Mouse (Mus musculus) lung, adult 10 weeks (tissue): ENCODE results near the gene Phka2. TPM values are rescaled to one million over a fixed set of nuclear protein-coding genes. Genes with fewer than 3 reads are reported as not detected.

Experiments
- polyA plus RNA-seq: library from polyadenylated mRNA; stranded (reverse); fragments of 350-450 nt; fragmentation: Illumina TruSeq; extraction: RNeasy Lipid Tissue Mini Kit (QIAGEN cat#74804); gene quantifications from one replicate; pipeline ENCODE4 v1.2.3, GENCODE M21; 2014; ENCODE audit warnings: low read depth, low replicate concordance; ENCODE audit not compliant: insufficient read depth

The Phka2 gene
- 4.0 TPM for polyA plus RNA-seq

DNA sequence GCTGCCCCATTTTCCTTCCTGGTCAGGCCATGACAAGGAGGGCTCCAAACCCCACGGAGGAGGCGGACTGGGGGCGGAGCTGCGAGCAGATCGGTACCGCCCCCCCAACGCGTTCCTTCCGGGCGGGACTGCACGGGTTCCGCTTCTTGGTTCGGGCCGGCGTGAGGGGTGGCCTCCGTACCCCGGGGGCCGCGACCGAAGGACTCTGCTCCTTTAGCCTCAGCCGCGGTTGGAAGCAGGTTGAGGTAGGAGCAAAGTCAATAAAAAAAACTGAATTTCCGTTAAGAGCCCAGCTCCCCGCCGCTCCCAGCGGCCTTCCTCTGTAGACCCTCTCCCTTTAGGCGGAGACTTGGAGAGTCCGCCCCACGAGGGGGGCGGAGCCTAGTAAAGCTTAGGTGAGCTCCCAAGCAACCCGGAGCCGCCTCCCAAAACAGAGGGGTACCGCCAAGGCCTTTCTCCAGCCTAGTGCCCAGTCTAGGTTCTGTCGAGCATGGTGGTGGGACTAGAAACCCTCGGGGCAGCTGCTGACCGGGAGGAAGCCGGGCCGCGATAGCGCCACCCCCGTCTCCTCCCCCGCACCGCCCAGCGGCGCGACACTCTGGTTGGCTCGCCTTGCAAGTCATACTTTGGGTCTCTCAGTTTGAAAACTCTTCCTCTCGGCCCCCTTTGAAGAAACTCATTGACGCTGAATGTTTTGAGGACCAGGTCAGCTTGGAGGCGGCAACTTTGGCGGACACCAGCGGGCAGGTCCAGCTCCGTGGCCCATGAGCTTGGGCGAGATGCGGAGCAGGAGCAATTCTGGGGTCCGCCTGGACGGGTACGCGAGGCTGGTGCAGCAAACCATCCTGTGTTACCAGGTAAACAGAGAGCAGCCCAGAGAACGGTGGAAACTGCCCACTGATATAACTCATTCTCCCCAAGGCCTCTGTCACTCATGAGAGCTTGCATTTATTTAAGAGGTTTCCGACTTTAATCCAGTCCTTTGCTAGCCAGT lies at the start of gene Phka2:
Phka2 (plus strand) TSS at position 119 of the 994 bp plus-strand sequence.

Other genes with a start within 250 kb of the Phka2 start
- gene Adgrg2, start 111.5 kb upstream of the Phka2 start, polyA plus RNA-seq = 0.64 TPM
- gene Ppef1, start 233.6 kb downstream of the Phka2 start, polyA plus RNA-seq = not detected